Mouse (Mus musculus) brain, embryonic 14.5 days (tissue): ENCODE measurements at regions not wholly inside any gene's neighbourhood (a gene's known extent, or its start where the extent isn't known, plus 50 kb on each side); places are given as distances from the start of the nearest gene placed in this dataset.

Experiments used
- DNase-seq: peaks from one replicate; pipeline ENCODE4 v3.0.0-alpha.2; 2011; ENCODE audit warnings: low read depth
- CTCF ChIP-seq: fragments of 200-500 bp; IDR thresholded peaks from 2 replicates; pipeline ENCODE4 v1.5.1; 2012; ENCODE audit warnings: inconsistent platforms, mild to moderate bottlenecking, moderate library complexity, borderline replicate concordance; ENCODE audit not compliant: insufficient read depth, insufficient read length; ENCODE audit errors: extremely low read depth
- POLR2A ChIP-seq: fragments of 200-500 bp; IDR thresholded peaks from 2 replicates; pipeline ENCODE4 v1.6.1; 2012; ENCODE audit warnings: mild to moderate bottlenecking, inconsistent platforms, borderline replicate concordance; ENCODE audit not compliant: poor library complexity, insufficient read depth, insufficient read length, severe bottlenecking; ENCODE audit errors: extremely low read depth

- DNase-seq, result peak; percentile 92
- TF ChIP-seq CTCF (no peak), POLR2A (no peak)
These were observed 86.2 kb upstream of the Nck2 start for GRCm38 (mm10) chr1:43358191-43358590.

GRCm38 (mm10) chr1:43359662-43360061 lies 84.7 kb upstream of the Nck2 start:
- TF ChIP-seq POLR2A, result no peak
- TF ChIP-seq CTCF, result no peak
- no peak for DNase-seq

GRCm38 (mm10) chr1:43360291-43360690 lies 84.1 kb upstream of the Nck2 start:
- no peak for DNase-seq

GRCm38 (mm10) chr1:43360741-43361140 lies 83.6 kb upstream of the Nck2 start:
- DNase-seq, result peak; percentile 26
- TF ChIP-seq POLR2A (no peak), CTCF (no peak)

More at GRCm38 (mm10) chr1:43360291-43360690, 84.1 kb upstream of the Nck2 start:
- no peak for TF ChIP-seq POLR2A
- no peak for TF ChIP-seq CTCF

- no peak for TF ChIP-seq POLR2A
- TF ChIP-seq CTCF, result no peak
- DNase-seq, result peak; percentile 35
These were observed 82.9 kb upstream of the Nck2 start for GRCm38 (mm10) chr1:43361455-43361863.

- no peak for TF ChIP-seq POLR2A
- no peak for TF ChIP-seq CTCF
- DNase-seq, result no peak
These were observed 82.2 kb upstream of the Nck2 start for GRCm38 (mm10) chr1:43362136-43362535.

- no peak for DNase-seq
- TF ChIP-seq CTCF (no peak), POLR2A (no peak)
These were observed 81.2 kb upstream of the Nck2 start for GRCm38 (mm10) chr1:43363178-43363577.

- no peak for TF ChIP-seq POLR2A
- TF ChIP-seq CTCF, result no peak
- peak; percentile 55 for DNase-seq
These were observed 77.9 kb upstream of the Nck2 start for GRCm38 (mm10) chr1:43366433-43366832.

- no peak for TF ChIP-seq POLR2A
- no peak for TF ChIP-seq CTCF
- no peak for DNase-seq
These were observed 77.1 kb upstream of the Nck2 start for GRCm38 (mm10) chr1:43367151-43367895.

- no peak for DNase-seq
- TF ChIP-seq CTCF (no peak), POLR2A (no peak)
These were observed 72.5 kb upstream of the Nck2 start for GRCm38 (mm10) chr1:43371863-43372262.

GRCm38 (mm10) chr1:43374946-43375345 lies 69.4 kb upstream of the Nck2 start:
- TF ChIP-seq CTCF, result no peak
- no peak for TF ChIP-seq POLR2A
- no peak for DNase-seq

GRCm38 (mm10) chr1:43375851-43376250 lies 68.5 kb upstream of the Nck2 start:
- TF ChIP-seq CTCF (no peak), POLR2A (no peak)
- no peak for DNase-seq

- DNase-seq, result no peak
- TF ChIP-seq POLR2A, result no peak
- no peak for TF ChIP-seq CTCF
These were observed 66.7 kb upstream of the Nck2 start for GRCm38 (mm10) chr1:43377491-43378263.
